Mouse (Mus musculus): ENCODE measurements around the gene Gm20388.
"Not testable (repeated sequence)": the region's sequence is repeated elsewhere in the genome, so short reads cannot be mapped to it uniquely, and the experiment has no call there.

Gene Gm20388

DNA sequence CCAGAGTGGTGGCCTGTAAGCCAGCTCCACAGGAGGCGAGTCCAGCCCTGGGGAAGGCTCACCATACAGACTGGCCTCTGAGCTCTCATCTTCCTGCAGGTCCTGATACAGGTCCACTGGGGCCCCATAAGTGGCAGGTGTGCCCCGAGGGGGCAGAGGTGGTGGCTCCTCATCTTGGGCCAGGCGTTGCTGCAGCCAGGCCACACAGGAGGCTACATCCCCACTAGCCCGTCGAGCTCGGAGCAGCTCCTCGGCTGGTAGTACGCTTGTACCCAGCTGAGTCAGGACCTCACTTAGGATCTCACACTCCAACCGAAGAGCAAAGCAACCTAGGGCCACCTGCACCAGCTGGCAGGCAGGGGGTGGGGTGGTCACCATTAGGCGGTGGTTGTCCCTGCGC is 3323.1 kb downstream of the Gm20388 start:
- no peak for DNase-seq (ENCODE audit: low read depth, low spot score)

GRCm38 (mm10) chr8:123234918-123235519 is 3324.4 kb downstream of the Gm20388 start:
- peak; percentile 93 for DNase-seq (ENCODE audit: low read depth, low spot score)

- DNase-seq (ENCODE audit: low read depth, low spot score) = peak; percentile 95
Observed at GRCm38 (mm10) chr8:123235520-123236497, 3325.2 kb downstream of the Gm20388 start, which contains the start of gene Spata2l. Spata2l (minus strand) TSS chr8:123236233.

DNA sequence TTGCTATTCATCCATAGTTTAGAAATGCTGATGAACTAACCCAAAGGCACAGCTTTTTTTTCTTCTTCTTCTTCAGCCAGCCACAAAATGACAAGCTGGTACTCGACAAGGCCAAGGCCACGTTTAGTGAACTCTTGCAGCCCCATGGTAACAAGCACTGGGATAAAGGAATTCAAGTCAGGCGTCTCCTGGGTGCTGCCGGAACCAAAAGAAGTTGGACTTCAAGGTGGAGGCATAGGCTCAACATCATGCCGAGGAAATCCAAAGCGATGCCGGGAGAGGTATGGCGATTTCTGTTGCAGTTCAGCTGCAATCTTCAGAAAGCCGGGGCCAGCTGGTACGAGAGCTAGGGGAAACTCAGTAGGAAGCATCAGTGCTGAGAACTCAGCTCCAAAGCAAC is 3328.8 kb downstream of the Gm20388 start:
- no peak for DNase-seq (ENCODE audit: low read depth, low spot score)

DNA sequence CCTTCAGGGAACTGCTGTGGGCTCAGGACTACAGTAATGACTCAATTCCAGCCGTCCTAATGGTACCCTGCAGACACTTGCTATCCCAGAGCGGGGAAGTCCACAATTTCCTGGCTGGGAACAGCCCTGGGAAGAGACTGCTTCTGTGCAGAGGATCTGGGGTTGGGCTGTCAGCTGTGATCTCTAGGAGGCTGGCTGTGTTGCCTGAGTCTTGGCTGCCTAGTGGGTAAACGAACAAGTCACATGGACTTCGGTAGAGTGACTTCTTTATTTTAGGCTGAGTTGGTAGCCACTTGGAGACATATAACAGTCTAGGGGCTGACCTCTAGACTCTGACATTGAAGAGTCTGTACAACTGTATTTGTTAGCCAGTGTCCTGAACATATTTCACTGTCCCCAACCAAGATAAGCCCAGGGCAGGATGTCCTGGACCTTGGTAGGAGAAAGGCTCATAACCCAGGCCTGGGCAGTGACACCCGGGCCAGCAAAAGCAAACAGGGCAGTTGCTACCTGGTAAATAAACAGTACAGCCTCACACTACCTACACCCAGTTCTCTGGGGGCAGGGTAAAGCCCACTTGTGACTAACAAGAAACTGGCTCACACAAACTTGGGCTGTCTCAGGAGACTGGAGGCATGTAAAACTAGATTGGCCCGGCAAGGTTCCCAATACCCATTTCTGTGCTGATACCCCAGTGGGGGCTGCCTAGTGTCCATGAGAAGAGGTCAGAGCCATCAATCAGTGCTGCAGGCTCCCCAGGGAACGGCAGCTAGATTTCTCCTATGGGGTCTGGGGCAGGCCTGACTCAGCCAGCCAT is 3331.7 kb downstream of the Gm20388 start:
- DNase-seq (ENCODE audit: low read depth, low spot score) = no peak

DNA sequence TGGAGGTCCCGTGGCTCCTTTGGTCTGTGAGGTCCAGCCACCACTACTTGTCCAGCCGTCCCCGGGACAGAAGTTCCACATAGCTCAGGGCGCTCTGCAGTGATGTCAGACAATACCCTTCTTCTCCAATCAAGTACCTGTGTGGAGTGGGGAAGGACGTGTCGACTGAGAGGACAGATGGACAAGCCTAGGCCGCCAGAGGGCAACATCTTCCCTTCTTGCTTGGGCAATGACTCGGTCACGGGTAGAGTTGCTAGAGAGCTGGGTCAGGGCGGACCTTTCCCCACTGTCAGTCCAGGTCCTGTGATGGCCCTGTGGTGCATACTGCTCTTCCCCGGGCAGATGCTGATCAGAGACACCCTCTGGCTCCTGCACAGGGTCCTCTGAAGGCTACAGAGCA is 3332.4 kb downstream of the Gm20388 start:
- no peak for DNase-seq (ENCODE audit: low read depth, low spot score)

- DNase-seq (ENCODE audit: low read depth, low spot score) = no peak
Observed at GRCm38 (mm10) chr8:123244382-123244781, 3333.7 kb downstream of the Gm20388 start.

DNA sequence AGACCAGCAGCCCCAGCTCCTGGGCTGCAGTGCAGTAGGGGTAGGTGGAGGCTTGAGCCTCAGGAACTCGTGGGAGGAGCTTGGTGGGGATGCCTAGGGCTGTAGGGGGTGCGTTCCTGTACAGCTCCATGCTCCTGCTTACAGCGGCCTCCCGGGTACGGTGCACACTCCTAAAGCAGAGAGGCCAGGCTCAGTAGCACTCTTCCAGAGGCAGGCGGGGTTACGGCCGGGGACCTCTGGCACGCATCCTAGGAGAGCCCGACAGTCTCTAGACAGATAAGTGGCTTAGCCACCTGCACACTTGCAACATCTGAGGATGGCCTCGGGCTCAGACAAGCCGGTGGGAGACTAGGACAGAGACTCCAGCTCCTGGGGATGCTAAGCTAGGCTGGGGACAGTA is 3334.9 kb downstream of the Gm20388 start:
- DNase-seq (ENCODE audit: low read depth, low spot score) = no peak

GRCm38 (mm10) chr8:123247748-123248147 is 3337.1 kb downstream of the Gm20388 start:
- no peak for DNase-seq (ENCODE audit: low read depth, low spot score)

- DNase-seq (ENCODE audit: low read depth, low spot score) = no peak
Observed at GRCm38 (mm10) chr8:123248596-123248995, 3338.0 kb downstream of the Gm20388 start.

DNA sequence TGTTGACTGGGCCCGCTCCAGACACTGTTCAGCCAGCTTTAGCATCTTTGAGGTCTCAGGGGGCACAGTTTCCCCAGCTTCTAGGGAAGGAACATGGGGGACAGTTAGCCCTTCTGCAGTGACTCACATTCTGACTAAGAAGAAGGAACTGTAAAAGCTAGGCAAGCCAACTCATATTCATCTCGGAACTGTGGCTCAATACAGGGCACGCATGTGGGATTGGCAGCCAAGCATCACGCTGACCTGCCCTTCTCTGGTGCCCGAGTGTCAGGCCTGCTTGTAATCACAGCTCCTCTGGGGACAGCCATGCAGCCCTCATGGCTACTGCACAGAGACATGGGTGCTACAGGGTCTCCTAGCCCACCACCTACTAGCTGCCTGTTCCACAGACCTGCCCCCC is 3340.3 kb downstream of the Gm20388 start:
- DNase-seq (ENCODE audit: low read depth, low spot score) = no peak

GRCm38 (mm10) chr8:123252925-123253324 is 3342.3 kb downstream of the Gm20388 start:
- no peak for DNase-seq (ENCODE audit: low read depth, low spot score)

- peak; percentile 43 for DNase-seq (ENCODE audit: low read depth, low spot score)
Observed at GRCm38 (mm10) chr8:123253451-123254098, 3342.9 kb downstream of the Gm20388 start.

- DNase-seq (ENCODE audit: low read depth, low spot score) = peak; percentile 93
Observed at GRCm38 (mm10) chr8:123254099-123254885, 3343.7 kb downstream of the Gm20388 start, which contains the start of the genes Zfp276 and Vps9d1. Zfp276 (plus strand) TSS chr8:123254195. Vps9d1 (minus strand) TSS chr8:123254348.

DNA sequence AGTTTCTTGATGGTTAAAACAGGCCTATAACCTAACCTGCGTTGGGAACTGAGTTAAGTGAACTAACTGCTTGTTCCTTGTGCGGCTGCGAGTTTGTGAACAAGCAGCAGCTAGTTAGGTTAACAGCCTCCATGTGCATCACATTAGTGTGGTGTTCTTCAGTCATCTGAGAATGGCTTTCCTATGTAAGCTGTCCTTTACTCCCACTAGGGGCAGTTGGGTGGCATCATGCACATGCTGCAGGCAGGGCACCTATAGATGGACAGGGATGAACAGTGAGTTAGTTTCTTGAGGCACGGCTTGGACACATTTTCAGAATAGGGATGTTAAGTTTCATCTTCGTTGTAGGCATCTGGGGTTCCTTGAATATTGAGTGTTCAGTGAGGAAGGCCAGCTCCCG is 3344.5 kb downstream of the Gm20388 start:
- DNase-seq (ENCODE audit: low read depth, low spot score) = no peak

- DNase-seq (ENCODE audit: low read depth, low spot score) = peak; percentile 93
Observed at GRCm38 (mm10) chr8:123257114-123257513, 3346.5 kb downstream of the Gm20388 start.

DNA sequence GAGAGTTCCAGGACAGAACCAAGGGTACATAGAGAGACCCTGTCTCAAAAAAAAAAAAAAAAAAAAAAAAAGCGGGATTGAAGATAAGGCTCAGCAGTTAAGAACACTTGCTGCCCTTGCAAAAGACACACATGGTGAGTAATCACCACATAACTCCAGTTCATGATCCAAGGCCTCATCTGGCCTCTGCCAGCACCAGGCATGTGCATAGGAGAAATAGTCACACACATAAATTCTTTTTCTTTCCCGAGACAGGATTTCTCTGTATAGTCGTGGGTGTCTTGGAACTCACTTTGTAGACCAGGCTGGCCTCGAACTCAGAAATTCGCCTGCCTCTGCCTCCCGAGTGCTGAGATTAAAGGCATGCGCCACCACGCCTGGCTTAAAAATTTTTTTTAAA is 3347.0 kb downstream of the Gm20388 start:
- not testable (repeated sequence) for DNase-seq (ENCODE audit: low read depth, low spot score)

DNA sequence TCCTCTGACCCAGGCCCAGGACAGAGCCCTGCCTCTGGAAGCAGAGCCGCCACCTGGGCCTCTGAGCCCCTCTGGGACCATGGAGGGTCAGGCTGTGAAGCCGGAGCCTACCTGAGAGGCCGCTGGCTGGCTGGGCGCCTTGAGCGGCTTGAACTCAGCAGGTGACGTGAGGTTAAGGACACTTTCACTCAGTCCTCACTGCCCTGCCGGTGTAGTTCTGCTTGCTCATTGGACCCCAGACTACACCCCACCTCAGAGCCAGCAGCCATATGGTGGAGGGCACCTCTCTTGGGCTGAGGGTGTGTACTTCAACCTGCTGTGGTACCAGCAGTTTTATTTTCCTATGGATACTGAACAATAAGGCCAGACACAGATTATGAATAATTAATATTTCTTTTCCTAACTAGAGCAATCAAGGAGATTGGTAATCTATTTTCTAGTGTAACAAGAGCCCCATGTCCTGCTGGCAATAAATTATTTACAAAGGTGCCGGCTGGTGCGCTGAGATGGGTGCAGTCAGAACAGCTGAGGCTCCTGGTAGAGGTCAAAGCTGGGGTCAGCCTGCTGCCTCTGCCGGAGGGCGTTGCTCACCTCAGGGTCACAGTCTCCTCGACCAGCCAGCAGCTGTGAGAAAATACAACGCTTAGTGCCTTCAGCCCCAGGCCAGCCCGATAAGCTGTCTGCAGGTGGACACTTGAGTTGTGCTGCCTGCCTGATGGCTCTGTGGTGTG is 3357.4 kb downstream of the Gm20388 start:
- DNase-seq (ENCODE audit: low read depth, low spot score) = no peak

- no peak for DNase-seq (ENCODE audit: low read depth, low spot score)
Observed at GRCm38 (mm10) chr8:123271147-123271546, 3360.5 kb downstream of the Gm20388 start.

GRCm38 (mm10) chr8:123271901-123272300 is 3361.3 kb downstream of the Gm20388 start:
- DNase-seq (ENCODE audit: low read depth, low spot score) = no peak
